Mouse (Mus musculus) fibroblast of lung, adult 2 months (primary cell): ENCODE measurements around the gene Imp4.
"Not testable (repeated sequence)": the region's sequence is repeated elsewhere in the genome, so short reads cannot be mapped to it uniquely, and the experiment has no call there.

Experiments used
- DNase-seq: peaks from one replicate; pipeline ENCODE4 v3.0.0-alpha.2; 2011; ENCODE audit warnings: low read depth

Gene Imp4

DNA sequence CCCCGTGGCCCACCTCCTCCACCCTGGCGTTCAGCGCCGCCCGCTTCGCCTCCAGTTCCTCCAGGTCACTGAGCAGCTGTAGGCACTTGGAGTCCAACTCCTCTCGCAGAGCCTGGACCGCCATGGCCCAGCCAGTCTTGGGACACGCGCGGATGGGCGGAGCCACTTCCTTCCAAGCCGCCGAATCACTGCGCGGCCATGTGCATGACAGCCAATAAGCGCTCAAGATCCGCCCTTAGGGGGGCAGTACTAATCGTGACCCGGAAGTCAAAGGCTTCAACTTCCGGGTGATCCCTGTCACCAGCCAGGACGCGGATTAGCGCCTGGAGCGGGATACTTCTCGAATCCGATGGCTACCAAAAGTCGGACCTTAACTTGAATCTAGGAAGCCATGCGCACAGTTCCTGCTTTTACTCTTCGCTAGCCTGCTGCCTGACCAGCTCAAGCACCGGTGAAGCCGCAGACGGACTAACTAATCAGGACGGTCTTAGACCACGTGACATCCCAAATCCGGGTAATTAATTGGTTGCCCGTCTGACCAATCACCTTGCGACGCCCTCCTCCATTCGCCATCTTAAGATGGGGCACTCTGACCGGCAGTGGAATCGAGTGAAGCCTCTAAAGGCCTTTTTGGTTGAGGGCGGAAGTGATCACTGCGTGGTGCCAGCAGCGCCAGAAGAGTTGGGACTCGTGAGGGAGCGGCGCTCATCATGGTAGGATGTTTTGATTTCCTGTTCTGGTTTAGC is at the start of gene Imp4, which contains the start of gene Ccdc115:
Gene Imp4, plus strand, starts transcription at position 637 of the 746 bp plus-strand sequence.
Gene Ccdc115, minus strand, starts transcription at position 458 of the 746 bp plus-strand sequence.
- peak; percentile 99 for DNase-seq

GRCm38 (mm10) chr1:34396321-34396720 is 43.3 kb upstream of the Imp4 start:
- DNase-seq = no peak

GRCm38 (mm10) chr1:34399182-34399953 is 40.3 kb upstream of the Imp4 start:
- DNase-seq = no peak

DNA sequence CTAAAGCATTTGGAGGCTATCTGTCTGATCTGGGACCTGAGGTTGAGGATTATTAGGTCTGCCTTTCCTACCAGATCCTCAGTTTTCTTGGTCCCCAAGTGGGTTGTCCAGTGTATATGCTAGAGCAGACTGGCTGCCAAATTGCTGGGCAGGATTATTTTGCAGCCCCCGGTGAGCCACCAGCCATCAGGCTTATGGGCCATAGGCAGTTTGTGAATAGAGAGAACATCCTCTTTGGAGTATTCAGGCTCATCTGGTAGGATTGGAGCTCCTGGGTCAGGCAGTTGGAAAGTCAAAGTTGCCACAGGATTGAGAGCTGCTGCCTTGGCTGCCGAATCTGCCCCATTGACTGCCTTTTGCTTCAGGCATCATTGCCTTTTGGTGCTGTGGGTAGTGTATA is 11.2 kb upstream of the Imp4 start:
- no peak for DNase-seq

GRCm38 (mm10) chr1:34429281-34429680 is 10.4 kb upstream of the Imp4 start:
- no peak for DNase-seq

DNA sequence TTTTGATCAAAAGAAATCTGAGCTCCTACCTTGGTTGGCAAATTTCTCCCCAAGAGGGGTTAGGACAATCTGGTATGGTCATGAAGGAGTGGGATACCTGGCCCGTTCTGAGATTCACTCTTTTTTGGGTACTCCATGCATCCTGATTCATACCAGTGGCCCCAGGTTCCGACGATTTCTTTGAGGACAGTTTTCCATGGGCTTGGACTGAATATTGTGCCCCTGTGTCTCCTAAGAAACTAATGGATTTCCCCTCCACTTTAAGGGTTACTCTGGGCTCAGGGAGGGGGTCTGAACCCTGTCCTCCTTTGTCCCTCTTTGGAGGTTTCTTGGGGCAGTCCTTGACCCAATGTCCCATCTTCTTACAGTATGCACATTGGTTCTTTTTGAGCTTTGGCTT is 8.7 kb upstream of the Imp4 start:
- DNase-seq = no peak

DNA sequence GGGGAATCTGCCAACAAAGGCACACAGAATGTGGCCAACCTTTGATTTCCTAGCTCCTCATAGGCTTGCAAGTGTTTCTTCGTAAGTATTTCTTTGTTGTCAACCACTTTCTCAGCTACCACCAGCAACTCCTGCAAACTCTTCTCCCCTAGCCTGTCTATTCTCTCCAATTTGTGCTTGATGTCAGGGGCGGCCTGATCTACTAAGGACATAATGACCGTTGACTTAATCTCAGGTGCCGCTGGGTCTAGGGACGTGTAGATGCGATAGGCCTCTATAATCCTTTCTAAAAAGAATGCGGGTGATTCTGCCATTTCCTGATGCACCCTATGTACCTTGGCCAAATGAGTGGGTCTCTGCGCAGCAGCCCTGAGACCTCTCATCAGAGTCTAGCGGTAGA is 8.2 kb upstream of the Imp4 start:
- no peak for DNase-seq

DNA sequence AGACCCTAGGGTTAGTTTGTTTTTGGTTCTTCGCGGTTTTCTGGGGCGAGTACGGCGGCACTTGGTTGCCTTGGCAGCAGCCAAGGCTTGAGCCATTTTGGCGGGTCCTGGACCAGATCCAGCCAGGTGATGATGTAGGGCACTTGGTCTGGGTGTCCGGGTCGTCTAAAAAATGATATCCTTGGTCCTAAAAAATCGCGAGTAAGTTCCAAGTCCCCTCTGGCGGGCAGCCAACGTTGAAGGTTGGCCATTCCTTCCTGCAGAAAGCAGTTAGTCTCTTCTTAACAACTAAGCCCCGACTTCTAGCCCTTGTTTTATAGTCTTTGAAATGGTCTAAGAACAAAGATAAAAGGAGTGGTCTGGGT is 7.3 kb upstream of the Imp4 start:
- no peak for DNase-seq

- no peak for DNase-seq
These were observed 6.7 kb upstream of the Imp4 start for GRCm38 (mm10) chr1:34432776-34433481.

GRCm38 (mm10) chr1:34433891-34434521 is 5.6 kb upstream of the Imp4 start:
- no peak for DNase-seq

- DNase-seq = peak; percentile 74
These were observed 4.9 kb upstream of the Imp4 start for GRCm38 (mm10) chr1:34434660-34435160.

GRCm38 (mm10) chr1:34435371-34436120 is 4.1 kb upstream of the Imp4 start:
- DNase-seq = no peak

- DNase-seq = no peak
These were observed 3.3 kb upstream of the Imp4 start for GRCm38 (mm10) chr1:34436374-34436773.

DNA sequence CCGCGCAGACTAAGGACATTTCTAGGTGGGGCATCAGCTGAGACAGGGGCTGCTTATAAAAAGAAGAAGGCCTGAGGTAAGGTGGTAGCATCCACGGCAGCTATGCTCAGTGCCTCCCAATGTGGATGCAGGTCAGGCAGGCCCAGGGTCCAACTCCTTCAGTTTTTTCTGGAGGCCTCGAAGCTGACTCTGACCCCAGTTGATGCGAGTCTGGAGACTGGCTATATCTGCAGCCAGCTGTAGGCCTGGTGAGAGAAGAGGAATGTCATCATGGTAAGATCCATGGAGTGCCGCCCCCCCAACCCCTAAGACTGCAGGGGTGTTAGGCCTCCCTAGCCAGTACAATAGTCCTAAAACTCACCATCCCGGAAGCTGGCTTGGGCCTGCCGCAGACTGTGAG is 2.3 kb upstream of the Imp4 start:
- not testable (repeated sequence) for DNase-seq

- DNase-seq = no peak
These were observed 1.1 kb upstream of the Imp4 start for GRCm38 (mm10) chr1:34438381-34439051.

GRCm38 (mm10) chr1:34439961-34440630 is 445 bp downstream of the Imp4 start:
- no peak for DNase-seq

GRCm38 (mm10) chr1:34443124-34443523 is 3.5 kb downstream of the Imp4 start:
- DNase-seq = no peak

DNA sequence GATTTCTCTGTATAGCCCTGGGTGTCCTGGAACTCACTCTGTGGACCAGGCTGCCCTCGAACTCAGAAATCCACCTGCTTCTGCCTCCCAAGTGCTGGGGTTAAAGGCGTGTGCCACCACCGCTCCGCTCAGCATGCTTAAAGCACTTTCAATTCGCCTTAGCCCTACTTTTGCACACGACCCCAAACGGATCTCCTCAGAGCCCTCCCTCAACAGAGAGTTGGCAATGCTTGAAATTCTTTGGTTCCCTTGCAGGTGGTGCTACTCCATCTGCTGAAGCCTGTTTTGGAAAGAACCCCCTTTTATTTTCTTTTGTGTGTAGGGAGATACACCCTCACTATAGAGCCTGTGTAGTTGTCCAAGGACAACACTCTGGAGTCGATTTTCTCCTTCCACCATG is 18.8 kb downstream of the Imp4 start:
- DNase-seq = no peak

GRCm38 (mm10) chr1:34459284-34460060 is 19.8 kb downstream of the Imp4 start, which contains the start of gene Ptpn18:
TSS of gene Ptpn18 (plus strand) at chr1:34459762.
- DNase-seq = peak; percentile 36
